Mouse (Mus musculus) limb, embryonic 14.5 days (tissue): ENCODE data around the gene Serpina1e. TPM values are rescaled to one million over a fixed set of nuclear protein-coding genes. Genes with fewer than 3 reads are reported as not detected.
"Not testable (repeated sequence)": the region's sequence is repeated elsewhere in the genome, so short reads cannot be mapped to it uniquely, and the experiment has no call there.

Source experiments
- ATAC-seq: fragments of 200-750 bp; cut with Nextera tagmentation; 2 replicates; pipeline ENCODE4 v1.8.0; 2017; ENCODE audit warnings: low read depth, moderate number of reproducible peaks, moderate TSS enrichment; ENCODE audit not compliant: low FRiP score
- DNase-seq: peaks from one replicate; pipeline ENCODE4 v3.0.0-alpha.2; 2015; ENCODE audit warnings: low spot score
- H3K27ac ChIP-seq: fragments of 300-500 bp; sonication (generic); replicated peaks from 2 replicates; pipeline ENCODE4 v1.5.1; 2014; ENCODE audit warnings: low read depth, mild to moderate bottlenecking, low read length, moderate library complexity, mixed read lengths
- H3K27me3 ChIP-seq: fragments of 300-500 bp; sonication (generic); 2 replicates; pipeline ENCODE4 v1.6.1; 2014; ENCODE audit warnings: low read length, mixed read lengths; ENCODE audit not compliant: control insufficient read depth, insufficient read depth
- H3K36me3 ChIP-seq: fragments of 300-500 bp; sonication (generic); 2 replicates; pipeline ENCODE4 v1.6.1; 2014; ENCODE audit warnings: mild to moderate bottlenecking, low read length, moderate library complexity, mixed read lengths; ENCODE audit not compliant: control insufficient read depth, insufficient read depth
- H3K4me1 ChIP-seq: fragments of 300-500 bp; sonication (generic); 2 replicates; pipeline ENCODE4 v1.6.1; 2014; ENCODE audit warnings: antibody characterized with exemption, low read length, mixed read lengths; ENCODE audit not compliant: control insufficient read depth, insufficient read depth
- H3K4me2 ChIP-seq: fragments of 300-500 bp; sonication (generic); replicated peaks from 2 replicates; pipeline ENCODE4 v1.6.1; 2014; ENCODE audit warnings: low read depth, mild to moderate bottlenecking, low read length, moderate library complexity; ENCODE audit not compliant: severe bottlenecking
- H3K4me3 ChIP-seq: fragments of 300-500 bp; sonication (generic); replicated peaks from 2 replicates; pipeline ENCODE4 v1.5.1; 2014; ENCODE audit warnings: low read length
- H3K9ac ChIP-seq: fragments of 300-500 bp; sonication (generic); 2 replicates; pipeline ENCODE4 v1.6.1; 2014; ENCODE audit warnings: mild to moderate bottlenecking, low read depth, low read length, moderate library complexity; ENCODE audit not compliant: severe bottlenecking
- H3K9me3 ChIP-seq: fragments of 300-500 bp; sonication (generic); 2 replicates; pipeline ENCODE4 v1.6.1; 2016; ENCODE audit warnings: low read length; ENCODE audit not compliant: control insufficient read depth
- POLR2A ChIP-seq: fragments of 200-500 bp; IDR thresholded peaks from 2 replicates; pipeline ENCODE4 v1.8.0; 2012; ENCODE audit warnings: inconsistent platforms, mild to moderate bottlenecking, moderate library complexity, borderline replicate concordance; ENCODE audit not compliant: insufficient read depth, insufficient read length; ENCODE audit errors: extremely low read depth
- WGBS: fragments of 180-500 bp; shearing (Covaris S2); extraction: QIAGEN DNeasy Blood & Tissue Kit; methylation state at CpG from one replicate; pipeline ENCODE4 v1.1.7; 2014; 5-methylcytosine and 5-hydroxymethylcytosine counted together
- polyA plus RNA-seq, 2 experiments: library from polyadenylated mRNA; depleted of rRNA in 1 of 2; stranded (reverse) in 1 of 2; unstranded in 1 of 2; fragments of >200 nt; fragmentation: Nextera tagmentation in 1 of 2; extraction: Ambion mirVana in 1 of 2; gene quantifications; 2 replicates each; pipeline versions ENCODE4 v1.2.1 to v1.2.3; 2012 to 2014

Gene Serpina1e
- polyA plus RNA-seq, 2 experiments, result 0.19 to 0.36 TPM

DNA sequence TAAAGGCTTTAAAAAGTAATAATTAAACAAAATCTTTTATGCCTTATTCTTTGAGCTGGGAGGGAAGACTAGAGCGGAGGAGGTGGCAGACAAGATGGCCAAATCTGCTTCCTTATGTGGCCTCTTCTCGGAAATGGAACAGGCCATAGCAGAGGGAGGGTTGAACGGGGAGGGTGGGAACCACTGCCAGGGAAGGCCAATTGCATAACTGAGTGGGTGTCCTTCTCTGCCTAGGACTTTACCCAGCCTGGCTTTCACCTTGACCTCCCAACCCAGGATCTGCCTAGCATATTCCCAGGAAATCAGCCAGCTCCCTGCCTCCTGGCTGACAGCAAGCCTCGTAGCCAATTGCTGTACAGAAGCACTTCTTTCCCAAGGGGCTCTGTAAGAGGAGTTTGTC lies 4.5 kb upstream of the Serpina1e start:
- H3K36me3 ChIP-seq, result no peaks in the 10 kb centered on the region
- no peaks in the 10 kb centered on the region for H3K9me3 ChIP-seq
- H3K4me1 ChIP-seq, result no peaks in the 10 kb centered on the region
- TF ChIP-seq POLR2A, result no peak
- no peak overlapping the region for H3K4me2 ChIP-seq
- H3K4me3 ChIP-seq, result no peak overlapping the region
- WGBS, result 78% methylated on average over 4 of the region's 4 CpGs
- DNase-seq, result no peak
- H3K9ac ChIP-seq, result no peak overlapping the region
- no peak overlapping the region for H3K27ac ChIP-seq
- H3K27me3 ChIP-seq, result no peaks in the 10 kb centered on the region
- ATAC-seq, result no peak

DNA sequence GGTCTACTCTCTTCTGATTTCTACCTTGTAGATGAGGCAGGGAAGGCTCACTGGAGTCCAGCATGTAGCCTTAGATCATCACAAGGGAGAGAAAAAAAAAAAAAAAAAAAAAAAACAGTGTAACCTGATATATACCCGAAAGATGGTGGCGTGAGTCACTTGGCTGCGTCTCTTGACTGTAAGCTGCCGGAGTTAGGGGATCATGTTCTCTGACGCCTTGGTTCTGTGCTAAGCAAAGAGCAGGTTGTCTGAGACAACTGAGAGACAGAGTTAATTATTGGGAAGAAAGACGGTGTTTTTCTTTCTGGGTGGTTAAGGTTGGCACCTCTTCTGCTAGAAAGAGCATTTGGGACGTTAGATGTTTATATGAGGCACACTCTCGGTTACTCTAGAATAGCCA lies 4.1 kb upstream of the Serpina1e start:
- H3K27ac ChIP-seq, result no peak overlapping the region
- no peak overlapping the region for H3K9ac ChIP-seq
- no peak for DNase-seq
- no peak overlapping the region for H3K4me2 ChIP-seq
- ATAC-seq, result no peak
- H3K27me3 ChIP-seq, result no peaks in the 10 kb centered on the region
- no peak for TF ChIP-seq POLR2A
- no peaks in the 10 kb centered on the region for H3K9me3 ChIP-seq
- 71% methylated on average over 8 of the region's 8 CpGs for WGBS
- no peaks in the 10 kb centered on the region for H3K4me1 ChIP-seq
- H3K4me3 ChIP-seq, result no peak overlapping the region
- no peaks in the 10 kb centered on the region for H3K36me3 ChIP-seq

- ATAC-seq, result no peak
- no peak for DNase-seq
- no peak for TF ChIP-seq POLR2A
- Histone ChIP-seq H3K9me3 (no peaks in the 10 kb centered on the region), H3K27me3 (no peaks in the 10 kb centered on the region), H3K4me3 (no peak overlapping the region), H3K36me3 (no peaks in the 10 kb centered on the region), H3K4me1 (no peaks in the 10 kb centered on the region), H3K27ac (no peak overlapping the region), H3K4me2 (no peak overlapping the region), H3K9ac (no peak overlapping the region)
- WGBS, result 86% methylated on average over 5 of the region's 5 CpGs
Measured at GRCm38 (mm10) chr12:103962337-103962736, 3.6 kb upstream of the Serpina1e start.

GRCm38 (mm10) chr12:103961716-103962115 lies 2.9 kb upstream of the Serpina1e start:
- Histone ChIP-seq H3K4me2 (no peak overlapping the region), H3K36me3 (no peaks in the 10 kb centered on the region), H3K4me3 (no peak overlapping the region), H3K9me3 (no peaks in the 10 kb centered on the region), H3K4me1 (no peaks in the 10 kb centered on the region), H3K9ac (no peak overlapping the region), H3K27ac (no peak overlapping the region), H3K27me3 (no peaks in the 10 kb centered on the region)
- no peak for TF ChIP-seq POLR2A
- WGBS, result 100% methylated on average over 1 of the region's 1 CpGs
- ATAC-seq, result no peak
- no peak for DNase-seq

- not testable (repeated sequence) for DNase-seq, H3K27ac ChIP-seq, H3K4me1 ChIP-seq, H3K9me3 ChIP-seq, H3K4me2 ChIP-seq, H3K4me3 ChIP-seq, H3K9ac ChIP-seq, H3K36me3 ChIP-seq, ATAC-seq, H3K27me3 ChIP-seq
- 81% methylated on average over 2 of the region's 2 CpGs for WGBS
Measured at GRCm38 (mm10) chr12:103956555-103956954, 2.2 kb downstream of the Serpina1e start.

GRCm38 (mm10) chr12:103952972-103953371 lies 5.8 kb downstream of the Serpina1e start:
- H3K9ac ChIP-seq, H3K27me3 ChIP-seq, DNase-seq, H3K4me1 ChIP-seq, H3K9me3 ChIP-seq, ATAC-seq, H3K4me3 ChIP-seq, H3K27ac ChIP-seq, H3K4me2 ChIP-seq, H3K36me3 ChIP-seq: not testable (repeated sequence)
- 91% methylated on average over 3 of the region's 3 CpGs for WGBS
